Mouse (Mus musculus): ENCODE results near the gene Mvb12a. TPM values are rescaled to one million over a fixed set of nuclear protein-coding genes. Genes with fewer than 3 reads are reported as not detected.

Gene Mvb12a
- 10 to 100 TPM; 21.5 to 27.7 TPM for total RNA-seq (2021)
- long read RNA-seq, experiment 1, transcript Mvb12a-201 (9 exons, 1,062 nt) = major isoform, 5 of 13 reads
- long read RNA-seq, experiment 1, partial matches to known transcripts = 3 of 13 reads
- long read RNA-seq, experiment 1, other reads (novel, unspliced or antisense) = 5 of 13 reads
- long read RNA-seq, experiment 2, transcript Mvb12a-201 (9 exons, 1,062 nt) = major isoform, 19 of 23 reads
- long read RNA-seq, experiment 2, partial matches to known transcripts = 1 of 23 reads
- long read RNA-seq, experiment 2, other reads (novel, unspliced or antisense) = 3 of 23 reads

DNA sequence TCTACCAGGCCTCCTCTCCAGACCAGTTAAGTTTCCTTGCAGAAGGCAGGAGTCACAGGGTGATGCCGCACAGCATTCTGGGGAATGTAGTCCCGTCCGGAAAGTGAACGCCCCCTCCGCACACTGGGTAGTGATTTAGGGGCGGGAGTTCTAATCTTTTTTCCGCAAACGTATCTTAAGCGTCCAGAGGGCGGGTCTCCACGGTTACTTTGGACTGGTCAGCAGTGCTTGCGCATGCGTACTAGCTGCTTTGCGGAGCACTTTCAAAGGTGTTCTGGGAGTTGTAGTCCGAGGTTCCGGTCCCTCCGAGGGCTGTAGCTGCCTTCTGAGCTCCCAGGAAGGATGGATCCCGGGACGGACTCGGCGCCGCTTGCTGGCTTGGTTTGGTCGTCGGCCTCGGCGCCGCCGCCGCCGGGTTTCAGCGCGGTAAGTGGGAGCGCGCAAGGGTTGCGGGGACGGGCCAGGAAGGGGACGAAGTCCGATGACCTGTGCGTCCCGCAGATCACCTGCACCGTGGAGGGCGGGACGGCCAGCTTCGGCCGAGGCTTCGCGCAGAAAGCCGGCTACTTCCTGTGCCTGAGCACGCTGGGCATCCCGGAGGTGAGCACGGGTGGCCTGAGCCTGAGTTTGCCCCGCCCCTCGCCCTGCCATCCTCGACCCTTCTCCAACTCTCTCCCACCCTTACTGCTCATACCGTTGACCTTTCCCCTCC, at the start of gene Mvb12a:
TSS of gene Mvb12a (plus strand) at position 291 of the 712 bp plus-strand sequence.
- intact Hi-C loops (cut with DNase I) = no loop called here
- DNase-seq = peak; percentile 97
- no peak for TF ChIP-seq CTCF (IDR thresholded peaks at IDR 0.05)
- peak within 1 kb of the TSS; percentile 98 for H3K4me3 ChIP-seq
- H3K27ac ChIP-seq = peak within 1 kb of the TSS; percentile 91

DNA sequence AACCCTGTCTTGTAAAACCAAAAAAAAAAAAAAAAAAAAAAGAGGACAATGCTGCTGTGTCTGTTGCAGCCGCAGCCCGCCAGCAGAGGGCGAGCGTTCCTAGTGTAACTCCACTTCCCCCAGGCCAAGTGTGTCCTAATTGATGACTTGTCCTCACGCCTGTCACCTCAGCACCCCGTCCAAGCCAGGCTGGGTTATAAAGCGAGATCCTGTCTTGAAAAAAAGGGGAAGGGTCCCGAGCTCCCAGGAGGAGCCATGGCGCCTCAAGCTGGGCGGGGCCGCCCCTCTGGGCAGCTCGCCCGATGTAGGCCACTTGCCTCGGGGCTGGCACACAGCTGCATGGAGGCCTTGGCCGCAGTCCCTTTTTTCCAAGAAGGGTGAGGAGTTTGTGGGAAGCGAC, 47.7 kb upstream of the Mvb12a start:
- DNase-seq = peak; percentile 93
- TF ChIP-seq CTCF (IDR thresholded peaks at IDR 0.05) = peak; percentile 77
- intact Hi-C loops (cut with DNase I) = no loop called here
- Histone ChIP-seq H3K27ac (peak overlapping the region; percentile 81), H3K4me3 (peak overlapping the region; percentile 61)

GRCm38 (mm10) chr8:71495811-71496210, 46.9 kb upstream of the Mvb12a start:
- peak; percentile 36 for DNase-seq
- peak overlapping the region; percentile 81 for H3K27ac ChIP-seq
- H3K4me3 ChIP-seq = no peak overlapping the region; the same call in 1 of the 2 replicates
- intact Hi-C loops (cut with DNase I) = loop anchor here (1.0 kb wide), 1 partner anchor 25 kb away; no protein-coding TSS in a partner anchor
- TF ChIP-seq CTCF (IDR thresholded peaks at IDR 0.05) = no peak

DNA sequence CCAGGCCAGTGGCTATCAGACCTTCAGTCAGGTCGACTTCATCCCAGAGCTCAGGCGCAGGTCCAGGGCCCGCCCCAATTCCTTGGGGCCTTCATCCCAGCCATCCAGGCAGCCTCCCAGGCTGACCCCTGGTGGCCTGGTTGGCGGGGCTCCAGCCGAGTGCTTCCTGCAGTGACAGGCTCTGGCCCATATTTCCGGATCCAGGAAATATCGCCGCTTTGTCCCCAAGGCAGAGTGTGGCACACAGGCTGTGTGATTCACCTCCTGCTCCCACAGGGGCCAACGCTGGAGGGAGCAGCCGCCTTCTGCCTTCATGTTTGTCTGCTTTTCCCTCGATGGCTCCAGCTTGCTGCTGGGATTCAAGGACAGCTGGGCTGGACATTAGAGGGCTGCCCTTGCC, 46.2 kb upstream of the Mvb12a start:
- intact Hi-C loops (cut with DNase I) = loop anchor here (1.0 kb wide), 1 partner anchor 25 kb away; no protein-coding TSS in a partner anchor
- peak; percentile 94 for DNase-seq
- Histone ChIP-seq H3K4me3 (peak overlapping the region; percentile 15), H3K27ac (peak overlapping the region; percentile 81)
- TF ChIP-seq CTCF (IDR thresholded peaks at IDR 0.05) = peak; percentile 41

- intact Hi-C loops (cut with DNase I) = no loop called here
- Histone ChIP-seq H3K27ac (peak overlapping the region; percentile 81), H3K4me3 (peak overlapping the region; percentile 15)
- no peak for TF ChIP-seq CTCF (IDR thresholded peaks at IDR 0.05)
- peak; percentile 22 for DNase-seq
These were observed 45.6 kb upstream of the Mvb12a start for GRCm38 (mm10) chr8:71497077-71497645.

- intact Hi-C loops (cut with DNase I) = no loop called here
- TF ChIP-seq CTCF (IDR thresholded peaks at IDR 0.05) = no peak
- H3K4me3 ChIP-seq = peak overlapping the region; percentile 7; the same call in 1 of the 2 replicates
- DNase-seq = peak; percentile 44
- peak overlapping the region; percentile 81 for H3K27ac ChIP-seq
These were observed 44.7 kb upstream of the Mvb12a start for GRCm38 (mm10) chr8:71497881-71498501.

- Histone ChIP-seq H3K4me3 (no peak overlapping the region), H3K27ac (peak overlapping the region; percentile 81)
- TF ChIP-seq CTCF (IDR thresholded peaks at IDR 0.05) = no peak
- intact Hi-C loops (cut with DNase I) = no loop called here
- DNase-seq = peak; percentile 23
These were observed 43.7 kb upstream of the Mvb12a start for GRCm38 (mm10) chr8:71498816-71499690.

DNA sequence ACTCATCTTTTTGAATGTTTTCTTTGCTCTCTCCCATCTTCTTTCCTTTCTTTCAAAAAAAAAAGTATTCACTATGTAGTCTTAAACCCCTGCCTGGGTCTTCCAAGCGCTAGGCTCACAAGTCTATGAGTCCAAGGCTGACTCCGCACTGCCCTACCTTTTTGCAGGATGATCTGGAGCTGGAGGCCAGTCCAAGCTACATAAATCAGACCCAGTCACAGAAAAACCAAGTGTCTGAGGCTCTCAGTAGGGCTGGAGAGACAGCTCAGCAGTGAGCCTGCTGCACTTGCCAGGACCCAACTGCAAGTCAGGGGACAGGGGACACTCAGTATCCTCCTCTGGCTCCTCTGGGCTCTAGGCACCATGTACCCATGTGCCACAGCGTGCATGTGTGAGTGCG, 38.4 kb upstream of the Mvb12a start:
- no peak for TF ChIP-seq CTCF (IDR thresholded peaks at IDR 0.05)
- no peak overlapping the region for H3K4me3 ChIP-seq
- H3K27ac ChIP-seq = no peak overlapping the region
- intact Hi-C loops (cut with DNase I) = no loop called here
- no peak for DNase-seq

DNA sequence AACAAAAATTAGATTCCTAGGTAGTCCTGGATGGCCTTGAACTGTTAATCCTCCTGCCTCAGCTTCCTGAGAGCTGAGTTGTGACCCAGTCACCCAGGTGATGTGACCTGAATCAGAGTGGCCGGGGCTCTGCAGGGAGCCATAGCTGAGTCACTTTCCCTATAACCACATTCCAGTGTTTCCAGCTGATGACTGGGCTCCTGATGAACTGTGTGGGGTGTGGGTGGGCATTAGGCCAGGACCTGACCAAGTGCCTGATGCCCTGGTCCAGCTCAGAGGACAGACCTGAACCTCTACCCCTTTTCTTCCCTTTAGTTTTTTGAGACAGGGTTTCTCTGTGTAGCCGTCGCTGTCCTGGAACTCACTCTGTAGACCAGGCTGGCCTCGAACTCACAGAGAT, 37.4 kb upstream of the Mvb12a start:
- Histone ChIP-seq H3K27ac (no peak overlapping the region), H3K4me3 (no peak overlapping the region)
- no peak for DNase-seq
- intact Hi-C loops (cut with DNase I) = no loop called here
- TF ChIP-seq CTCF (IDR thresholded peaks at IDR 0.05) = no peak

GRCm38 (mm10) chr8:71505979-71506378, 36.7 kb upstream of the Mvb12a start:
- no peak overlapping the region for H3K27ac ChIP-seq
- no peak for TF ChIP-seq CTCF (IDR thresholded peaks at IDR 0.05)
- no peak overlapping the region for H3K4me3 ChIP-seq
- intact Hi-C loops (cut with DNase I) = no loop called here
- peak; percentile 75 for DNase-seq

DNA sequence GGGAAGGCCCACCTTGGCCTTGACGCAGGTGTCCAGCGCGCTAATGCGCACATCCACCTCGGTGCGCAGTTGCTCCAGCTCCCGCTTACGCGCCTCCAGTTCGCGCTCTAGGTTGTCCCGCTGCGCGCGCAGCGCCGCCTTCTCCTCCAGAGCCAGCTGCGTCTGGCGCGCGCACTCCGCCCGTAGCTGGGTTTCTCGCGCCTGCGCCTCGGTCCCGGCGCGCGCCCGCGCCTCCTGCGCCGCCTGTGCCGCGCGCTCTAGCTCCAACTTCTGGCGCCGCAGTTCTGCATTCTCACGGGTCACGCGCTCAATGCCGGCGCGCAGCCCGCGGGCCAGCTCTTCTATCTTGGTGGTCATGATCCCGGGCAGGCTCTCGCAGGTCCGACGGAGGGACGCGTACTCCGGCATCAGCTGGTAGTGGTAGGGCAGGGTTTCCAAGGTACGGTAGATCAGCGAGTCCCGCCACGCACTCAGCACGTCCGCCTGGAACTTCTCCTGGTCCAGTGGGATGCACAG, 35.1 kb upstream of the Mvb12a start:
- TF ChIP-seq CTCF (IDR thresholded peaks at IDR 0.05) = no peak
- intact Hi-C loops (cut with DNase I) = no loop called here
- peak; percentile 93 for DNase-seq
- Histone ChIP-seq H3K27ac (peak overlapping the region; percentile 80), H3K4me3 (peak overlapping the region; percentile 78)
